Mouse (Mus musculus) brain, embryonic 14.5 days (tissue): ENCODE results near the gene St13. TPM values are rescaled to one million over a fixed set of nuclear protein-coding genes. Genes with fewer than 3 reads are reported as not detected.

Experiments used
- DNase-seq: peaks from one replicate; pipeline ENCODE4 v3.0.0-alpha.2; 2011; ENCODE audit warnings: low read depth
- CTCF ChIP-seq: fragments of 200-500 bp; IDR thresholded peaks from 2 replicates; pipeline ENCODE4 v1.5.1; 2012; ENCODE audit warnings: inconsistent platforms, mild to moderate bottlenecking, moderate library complexity, borderline replicate concordance; ENCODE audit not compliant: insufficient read depth, insufficient read length; ENCODE audit errors: extremely low read depth
- POLR2A ChIP-seq: fragments of 200-500 bp; IDR thresholded peaks from 2 replicates; pipeline ENCODE4 v1.6.1; 2012; ENCODE audit warnings: mild to moderate bottlenecking, inconsistent platforms, borderline replicate concordance; ENCODE audit not compliant: poor library complexity, insufficient read depth, insufficient read length, severe bottlenecking; ENCODE audit errors: extremely low read depth
- polyA plus RNA-seq: library from polyadenylated mRNA; depleted of rRNA; stranded (reverse); fragments of >200 nt; gene quantifications from 2 replicates; pipeline ENCODE4 v1.2.3, GENCODE M21; 2012

The St13 gene
- polyA plus RNA-seq, 1 experiment, result 79.0 TPM

DNA sequence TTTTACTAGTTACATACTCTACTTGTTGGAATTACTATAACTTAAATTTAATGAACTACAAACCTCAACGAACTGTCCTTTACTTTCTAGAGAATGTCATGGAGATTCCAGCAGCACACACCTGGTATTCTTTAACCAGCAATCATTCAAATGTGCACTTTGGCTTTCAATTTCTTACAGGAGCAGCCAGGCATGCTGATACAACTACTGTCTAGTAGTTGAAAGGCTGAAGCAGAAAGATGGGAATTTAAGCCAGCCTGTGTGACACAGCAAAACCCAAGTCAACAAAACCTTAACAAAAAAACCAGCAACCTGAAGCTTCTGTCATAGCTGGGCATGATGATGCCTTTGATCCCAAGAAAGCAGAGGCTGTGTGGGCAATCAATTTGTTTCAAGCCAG lies 37.4 kb downstream of the St13 start:
- DNase-seq, result no peak
- TF ChIP-seq CTCF, result no peak
- TF ChIP-seq POLR2A, result no peak

DNA sequence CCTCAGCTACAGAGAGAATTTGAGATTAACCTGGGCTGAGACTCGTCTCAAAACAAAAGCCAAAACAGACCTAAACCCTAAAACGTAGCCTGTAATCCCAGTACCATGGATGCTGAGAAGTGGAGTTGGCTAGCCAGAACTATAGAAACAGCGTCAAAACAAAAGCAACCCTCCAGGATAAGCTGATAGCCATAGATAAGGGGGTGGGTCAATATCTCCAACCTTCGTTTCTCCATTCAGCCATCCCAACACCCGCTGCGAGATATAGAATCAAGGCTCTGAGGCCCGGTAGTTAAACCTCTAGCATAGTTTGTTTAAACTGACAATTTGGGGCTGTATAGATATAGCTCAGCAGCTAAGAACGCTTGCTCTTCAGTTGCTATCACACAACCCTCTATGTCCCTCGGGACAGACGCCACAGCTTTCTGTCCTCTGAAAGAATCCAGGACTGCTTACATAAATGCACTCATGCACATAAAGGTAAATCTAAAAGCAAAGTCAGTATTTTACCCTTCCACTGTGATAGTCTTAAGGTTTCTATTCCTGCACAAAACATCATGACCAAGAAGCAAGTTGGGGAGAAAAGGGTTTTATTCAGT lies 38.4 kb downstream of the St13 start:
- TF ChIP-seq CTCF (no peak), POLR2A (no peak)
- DNase-seq, result no peak

DNA sequence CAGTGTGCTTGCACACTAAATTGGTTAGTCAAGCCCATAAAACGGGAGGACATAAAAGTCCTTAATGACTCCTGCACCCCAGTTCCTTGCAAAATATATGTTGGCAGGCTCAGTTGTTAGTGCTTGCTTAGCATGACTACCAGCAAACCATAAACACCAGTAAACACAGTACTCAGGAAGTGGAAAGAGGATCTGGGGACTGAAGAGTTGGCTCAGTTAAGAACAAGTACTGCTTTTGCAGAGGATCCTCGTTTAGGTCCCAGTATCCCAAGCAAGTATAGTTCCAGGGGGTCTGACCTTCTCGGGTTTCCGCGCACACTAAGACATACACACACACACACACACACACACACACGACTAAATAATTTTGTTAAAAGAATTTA lies 38.9 kb downstream of the St13 start:
- TF ChIP-seq POLR2A (no peak), CTCF (no peak)
- DNase-seq, result no peak

DNA sequence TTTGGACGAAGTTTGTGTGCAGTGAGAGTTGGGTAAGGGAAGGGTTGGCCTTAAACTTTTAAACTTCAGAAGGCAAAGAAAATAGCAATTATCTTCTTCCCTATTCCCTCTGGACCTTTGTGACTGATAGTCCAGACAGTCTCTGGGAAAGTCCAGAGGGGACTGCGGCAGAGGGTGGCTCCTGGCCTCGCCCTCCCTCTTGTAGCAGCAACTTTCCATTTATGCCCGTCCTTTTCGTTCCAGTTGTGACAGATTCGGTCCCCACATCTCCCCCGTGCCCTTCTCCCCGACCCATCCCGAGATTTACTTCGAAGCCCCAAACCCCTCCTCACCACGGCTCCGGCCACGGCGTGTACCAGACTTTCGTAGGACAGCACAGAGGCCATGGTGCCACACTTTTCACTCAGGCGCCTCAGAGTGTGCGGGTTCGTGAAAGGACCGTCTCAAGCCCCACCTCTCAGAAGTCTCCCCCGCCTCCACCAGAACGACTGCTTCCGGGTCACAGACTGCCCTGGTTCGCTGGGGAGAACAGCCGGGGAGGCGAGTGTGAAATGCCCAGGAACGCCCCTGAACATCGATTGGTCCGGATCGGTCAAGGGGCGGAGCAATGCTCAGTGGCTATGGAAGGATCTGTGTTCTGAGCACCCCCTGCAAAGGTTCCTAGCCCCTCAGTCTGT lies 39.4 kb downstream of the St13 start, which contains the start of gene Slc25a17:
Slc25a17 (minus strand) TSS at position 468 of the 677 bp plus-strand sequence.
- DNase-seq, result peak; percentile 98
- TF ChIP-seq POLR2A, result peak; percentile 34; the same call in 1 of the 2 replicates
- no peak for TF ChIP-seq CTCF

DNA sequence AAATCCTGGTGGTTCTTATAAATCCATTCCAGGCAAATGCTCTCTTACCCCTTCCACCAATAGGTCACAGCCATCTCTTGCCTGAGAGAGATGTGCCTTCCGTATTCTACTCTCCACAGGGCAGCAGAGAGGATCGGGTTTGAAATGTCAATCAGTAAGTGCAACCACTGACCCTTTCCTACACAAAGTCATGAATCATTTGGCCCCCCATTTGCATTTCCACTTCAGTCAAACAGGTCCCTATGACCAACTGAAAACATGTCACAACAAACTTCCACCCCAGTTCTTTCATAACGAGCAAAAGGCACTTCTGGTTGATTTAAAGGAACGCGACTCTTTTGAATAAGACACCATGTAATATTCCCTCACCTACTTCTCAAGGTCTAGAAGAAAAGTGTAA lies 40.5 kb downstream of the St13 start:
- DNase-seq, result no peak
- TF ChIP-seq CTCF (no peak), POLR2A (no peak)

DNA sequence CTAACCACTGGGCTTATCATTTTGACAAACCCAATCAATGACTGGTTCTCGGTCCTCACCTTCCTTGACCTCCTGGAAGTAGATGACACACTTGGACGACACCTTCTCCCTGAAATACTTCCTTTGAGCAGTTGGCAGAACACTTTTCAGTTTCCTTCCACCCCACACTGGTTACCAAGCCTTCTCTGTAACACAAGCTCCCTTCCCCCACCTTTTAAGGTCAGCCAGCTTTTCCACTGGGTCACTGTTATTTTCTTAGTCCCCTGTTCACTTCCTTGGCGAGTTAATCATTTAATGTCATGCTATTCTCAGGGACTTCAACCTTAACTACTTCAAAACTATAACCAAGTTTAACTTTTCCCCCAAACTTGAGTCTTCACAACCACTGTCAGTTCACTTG lies 40.9 kb downstream of the St13 start:
- no peak for DNase-seq
- no peak for TF ChIP-seq CTCF
- TF ChIP-seq POLR2A, result no peak

DNA sequence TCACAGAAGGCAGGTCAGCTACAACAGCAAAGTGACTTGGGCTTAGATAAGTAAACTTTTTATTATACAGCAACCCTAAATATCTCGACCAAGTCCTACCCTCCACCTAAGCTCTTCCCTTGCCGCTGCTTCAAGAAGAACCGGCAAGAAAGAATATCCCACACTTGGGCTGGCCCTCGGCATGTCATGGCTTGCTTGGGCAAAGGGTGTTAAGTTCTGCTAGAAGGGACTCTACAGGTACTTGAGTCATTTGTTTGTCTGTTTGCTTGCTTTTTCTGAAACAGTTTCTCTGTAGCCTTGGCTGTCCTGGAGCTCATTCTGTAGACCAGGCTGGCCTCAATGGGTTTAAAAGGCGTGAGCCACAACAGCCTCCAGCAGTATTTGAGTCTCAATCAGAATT lies 42.9 kb downstream of the St13 start:
- DNase-seq, result no peak

DNA sequence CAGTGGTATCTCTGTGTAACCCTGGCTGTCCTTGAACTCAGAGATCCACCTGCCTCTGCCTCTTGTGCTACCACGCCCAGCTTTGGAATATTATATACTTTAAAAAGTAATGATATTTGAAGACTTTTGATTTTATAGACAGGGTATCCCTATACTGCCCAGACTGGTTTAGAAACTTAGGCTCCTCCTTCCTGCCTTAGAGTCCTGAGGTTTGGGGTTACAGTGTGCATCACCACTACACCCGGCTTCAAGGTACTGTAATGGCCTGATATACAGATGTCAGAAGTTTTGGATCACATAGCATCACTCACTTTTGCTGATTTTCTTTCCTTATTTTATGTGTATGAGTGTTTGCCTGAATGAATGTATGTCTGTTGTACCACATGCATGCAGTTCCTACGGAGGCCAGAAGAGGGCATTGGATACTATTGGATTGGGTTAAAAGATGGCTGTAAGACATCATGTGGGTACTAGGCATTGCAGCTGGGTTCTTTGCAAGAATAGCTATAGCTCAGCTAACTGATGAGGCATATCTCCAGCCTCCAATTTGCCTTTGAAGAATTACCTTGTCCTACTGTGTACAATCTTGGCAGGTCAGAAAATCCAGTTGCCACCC lies 44.6 kb downstream of the St13 start:
- DNase-seq, result peak; percentile 51
- TF ChIP-seq CTCF, result peak; percentile 48; the same call in 1 of the 2 replicates
- no peak for TF ChIP-seq POLR2A

More for the DNA sequence above, 42.9 kb downstream of the St13 start:
- TF ChIP-seq CTCF, result no peak

DNA sequence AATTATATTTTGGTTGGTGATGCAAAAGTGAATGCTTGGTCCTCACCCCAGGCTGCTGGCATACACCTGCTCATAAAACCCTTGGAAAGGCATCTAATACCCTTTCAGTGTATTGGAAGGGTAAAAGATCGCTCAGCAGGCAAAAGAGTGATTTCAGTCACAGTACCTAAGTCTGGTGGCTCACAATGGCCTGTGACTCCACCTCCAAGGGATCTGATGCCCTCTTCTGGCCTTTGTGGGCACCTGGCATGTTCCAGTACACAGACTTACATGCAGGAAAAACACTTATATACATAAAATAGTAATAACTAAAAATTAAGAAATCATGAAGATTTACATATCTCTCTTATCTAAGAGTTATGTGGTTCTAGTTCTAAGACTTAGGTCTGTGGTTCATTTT lies 47.2 kb downstream of the St13 start:
- peak; percentile 35 for DNase-seq
- TF ChIP-seq CTCF, result peak; percentile 14; the same call in 1 of the 2 replicates
- TF ChIP-seq POLR2A, result no peak

DNA sequence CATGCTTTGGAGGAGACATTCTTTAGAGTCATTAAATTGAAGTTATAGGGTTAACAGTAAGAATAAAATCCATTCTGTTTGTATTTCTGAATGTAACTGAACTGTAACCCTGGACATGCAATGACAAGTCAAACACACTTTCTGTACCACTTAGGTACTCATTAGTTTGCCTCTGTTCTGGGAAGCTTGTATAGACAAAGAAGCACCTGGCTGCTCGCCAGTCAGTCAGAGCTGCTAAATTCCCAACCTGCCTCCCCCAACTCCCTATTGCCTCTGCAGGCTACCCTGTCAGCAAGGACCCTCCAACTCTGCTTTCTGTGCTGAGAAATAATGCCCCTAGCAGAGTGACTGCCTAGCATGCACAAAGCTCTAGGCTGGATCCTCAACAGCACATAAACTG lies 49.5 kb downstream of the St13 start:
- TF ChIP-seq CTCF, result no peak
- TF ChIP-seq POLR2A, result no peak
- DNase-seq, result peak; percentile 84

DNA sequence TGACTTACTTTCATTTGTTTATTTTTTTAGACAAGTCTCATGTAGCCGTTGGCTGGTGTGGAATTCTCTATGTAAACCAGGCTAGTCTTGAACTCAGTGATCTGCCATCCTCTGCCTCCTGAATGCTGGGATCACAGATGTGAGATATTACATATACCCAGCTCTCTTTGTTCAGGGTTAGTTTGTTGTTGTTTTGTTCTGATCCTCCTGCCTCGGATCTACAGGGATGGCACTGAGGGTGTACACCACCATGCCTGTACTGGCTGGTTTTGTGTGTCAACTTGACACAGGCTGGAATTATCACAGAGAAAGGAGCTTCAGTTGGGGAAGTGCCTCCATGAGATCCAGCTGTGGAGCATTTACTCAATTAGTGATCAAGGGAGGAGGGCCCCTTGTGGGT lies 51.5 kb downstream of the St13 start:
- TF ChIP-seq CTCF (no peak), POLR2A (no peak)
- no peak for DNase-seq

DNA sequence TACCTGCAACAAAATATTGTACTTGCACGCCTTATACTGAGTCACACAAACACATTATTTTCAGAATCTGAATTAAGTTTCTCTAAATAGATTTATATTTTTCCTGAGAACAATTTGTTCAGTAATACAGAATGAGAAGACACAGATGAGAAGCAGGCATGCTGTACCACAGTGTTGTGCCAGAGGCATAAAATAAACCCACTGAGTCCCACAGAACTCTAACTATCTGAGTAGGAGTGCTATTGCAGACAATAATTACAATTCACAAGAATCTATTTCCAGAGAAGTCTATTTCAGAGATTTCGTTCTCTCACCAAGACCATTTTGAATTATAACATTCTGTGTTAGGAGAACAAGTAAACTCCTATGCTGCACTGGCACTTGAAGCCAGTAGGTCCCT lies 52.4 kb downstream of the St13 start:
- TF ChIP-seq POLR2A (no peak), CTCF (no peak)
- no peak for DNase-seq
